Mouse (Mus musculus) G1E (cell line): ENCODE data around the gene AC124108.1. TPM values are rescaled to one million over a fixed set of nuclear protein-coding genes. Genes with fewer than 3 reads are reported as not detected.

Experiments
- ATAC-seq: 2 replicates; pipeline ENCODE4 v1.8.0; 2016; ENCODE audit warnings: mild to moderate bottlenecking; ENCODE audit not compliant: insufficient number of reproducible peaks, poor library complexity, low FRiP score, severe bottlenecking; ENCODE audit errors: extremely low read depth
- DNase-seq: peaks from one replicate; pipeline ENCODE4 v3.0.0; 2012; ENCODE audit warnings: low spot score
- H3K27me3 ChIP-seq: 2 replicates; pipeline ENCODE4 v1.6.1; 2012; ENCODE audit warnings: mild to moderate bottlenecking, low read length, inconsistent platforms; ENCODE audit not compliant: insufficient read depth
- H3K36me3 ChIP-seq: replicated peaks from 2 replicates; pipeline ENCODE3; 2012; ENCODE audit warnings: mild to moderate bottlenecking, inconsistent platforms
- H3K4me1 ChIP-seq: 2 replicates; pipeline ENCODE4 v1.6.1; 2012; ENCODE audit warnings: low read depth, low read length, inconsistent platforms, mixed read lengths; ENCODE audit not compliant: insufficient read depth
- H3K4me3 ChIP-seq: 2 replicates; pipeline ENCODE4 v1.5.1; 2012; ENCODE audit warnings: low read depth, mild to moderate bottlenecking, inconsistent platforms, low read length, moderate library complexity, mixed read lengths
- H3K9me3 ChIP-seq: replicated peaks from 2 replicates; pipeline ENCODE4 v1.6.1; 2012; ENCODE audit warnings: inconsistent platforms
- CTCF ChIP-seq: IDR thresholded peaks from 2 replicates; pipeline ENCODE4 v1.5.1; 2012; ENCODE audit warnings: low read depth, low read length, inconsistent platforms, mixed read lengths
- GATA1 ChIP-seq: IDR thresholded peaks from 2 replicates; pipeline ENCODE4 v1.6.1; 2012; ENCODE audit warnings: borderline replicate concordance, low read length, inconsistent platforms, mixed read lengths
- GATA2 ChIP-seq: IDR thresholded peaks from 2 replicates; pipeline ENCODE4 v1.6.1; 2012; ENCODE audit warnings: low read depth, low read length, inconsistent platforms, borderline replicate concordance
- POLR2AphosphoS5 ChIP-seq: IDR thresholded peaks from 2 replicates; pipeline ENCODE4 v1.6.1; 2012; ENCODE audit warnings: low read depth, low read length, inconsistent platforms; ENCODE audit not compliant: insufficient replicate concordance
- TAL1 ChIP-seq: conservative IDR thresholded peaks from 2 replicates; pipeline ENCODE4 v1.6.1; 2012; ENCODE audit warnings: low read depth, low read length, inconsistent platforms, mixed read lengths
- polyA plus RNA-seq: library from polyadenylated mRNA; stranded (reverse); fragments of >175 nt; gene quantifications from 2 replicates; pipeline ENCODE4 v1.2.3, GENCODE M21; 2012
- total RNA-seq, 2 experiments: library from RNA; stranded (forward) in 1 of 2; stranded (reverse) in 1 of 2; fragments of 200-1000 nt in 1 of 2; fragments of >200 nt in 1 of 2; fragmentation: Nextera tagmentation in 1 of 2; gene quantifications; 2 replicates each; pipeline ENCODE4 v1.2.3; 2014 to 2017

The AC124108.1 gene
- total and polyA plus RNA-seq, 3 experiments: 0.05 TPM; not detected in 2

DNA sequence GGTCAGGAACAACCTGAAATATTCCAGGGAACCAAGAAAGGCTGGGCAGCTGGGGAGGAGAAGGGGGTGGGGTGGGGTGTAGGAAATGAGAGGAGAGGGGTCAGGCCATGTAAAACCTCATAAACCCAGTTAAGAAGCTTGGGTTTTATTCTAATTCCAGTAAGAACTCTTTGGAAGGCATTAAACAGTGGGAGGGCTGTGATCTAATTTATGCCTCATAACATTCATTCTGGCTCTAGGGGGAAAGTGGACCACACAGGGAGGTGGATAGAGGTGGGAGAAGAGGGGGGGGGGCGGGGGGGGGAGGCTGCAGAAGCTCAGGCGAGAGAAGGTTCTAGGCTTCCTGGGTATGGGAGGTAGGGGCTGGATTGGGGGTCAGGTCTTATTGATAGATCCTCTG lies 19.6 kb upstream of the AC124108.1 start:
- H3K36me3 ChIP-seq: no peaks in the 10 kb centered on the region
- H3K4me3 ChIP-seq: no peak overlapping the region
- TF ChIP-seq GATA2 (no peak), CTCF (no peak), TAL1 (no peak), GATA1 (no peak), POLR2AphosphoS5 (no peak)
- no peaks in the 10 kb centered on the region for H3K9me3 ChIP-seq
- H3K4me1 ChIP-seq: peaks cover 5% of the 10 kb centered on the region
- ATAC-seq (no peak), DNase-seq (no peak)
- peaks cover 21% of the 10 kb centered on the region for H3K27me3 ChIP-seq

GRCm38 (mm10) chr1:132186303-132186702 lies 5.0 kb upstream of the AC124108.1 start:
- Histone ChIP-seq H3K4me1 (no peaks in the 10 kb centered on the region), H3K27me3 (peaks cover 13% of the 10 kb centered on the region), H3K9me3 (peaks cover 5% of the 10 kb centered on the region), H3K4me3 (no peak overlapping the region), H3K36me3 (no peaks in the 10 kb centered on the region)
- ATAC-seq (no peak), DNase-seq (no peak)
- no peak for TF ChIP-seq GATA2
- TF ChIP-seq CTCF: no peak

DNA sequence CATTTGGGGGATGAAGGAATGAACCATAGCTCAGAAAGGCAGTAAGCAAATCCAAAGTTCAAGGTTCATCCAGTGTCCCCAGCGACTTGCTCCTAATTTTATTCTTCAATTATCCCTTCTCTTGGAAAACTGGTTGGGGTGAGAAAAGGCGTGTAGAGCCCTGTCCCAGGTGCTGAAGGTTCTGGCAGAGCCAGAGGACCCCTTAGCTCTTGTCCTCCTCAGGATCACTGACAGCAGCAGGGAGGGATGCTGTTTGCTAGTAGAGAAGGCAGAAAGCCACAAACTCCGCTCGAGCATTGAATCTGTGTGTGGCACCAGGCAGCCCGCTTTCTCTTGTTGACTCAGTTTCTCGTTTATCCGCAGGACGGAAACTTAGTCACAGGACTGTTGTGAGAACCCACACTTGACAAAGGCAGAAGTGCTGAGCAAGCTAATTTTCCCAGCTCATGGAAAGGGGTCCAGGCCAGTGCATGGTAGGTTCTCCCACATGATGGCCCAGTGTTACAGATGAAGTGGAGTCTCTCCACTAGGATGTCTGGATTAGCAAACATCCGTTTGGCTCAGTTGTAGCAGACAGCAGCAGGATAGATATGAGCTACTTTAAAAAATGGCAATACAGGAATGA lies 2.7 kb upstream of the AC124108.1 start:
- Histone ChIP-seq H3K9me3 (peaks cover 5% of the 10 kb centered on the region), H3K4me1 (no peaks in the 10 kb centered on the region), H3K27me3 (peaks cover 10% of the 10 kb centered on the region), H3K36me3 (no peaks in the 10 kb centered on the region), H3K4me3 (no peak overlapping the region)
- DNase-seq (no peak), ATAC-seq (no peak)
- no peak for TF ChIP-seq TAL1
- TF ChIP-seq GATA1: no peak
- no peak for TF ChIP-seq CTCF
- no peak for TF ChIP-seq GATA2
- no peak for TF ChIP-seq POLR2AphosphoS5

- H3K4me1 ChIP-seq: no peaks in the 10 kb centered on the region
- H3K27me3 ChIP-seq: peaks cover 12% of the 10 kb centered on the region; the same call in 1 of the 2 replicates
- TF ChIP-seq GATA1: no peak
- H3K9me3 ChIP-seq: peaks cover 5% of the 10 kb centered on the region
- DNase-seq (no peak), ATAC-seq (no peak)
- H3K36me3 ChIP-seq: no peaks in the 10 kb centered on the region
- no peak overlapping the region for H3K4me3 ChIP-seq
These were observed 2.0 kb upstream of the AC124108.1 start for GRCm38 (mm10) chr1:132189231-132189630.

DNA sequence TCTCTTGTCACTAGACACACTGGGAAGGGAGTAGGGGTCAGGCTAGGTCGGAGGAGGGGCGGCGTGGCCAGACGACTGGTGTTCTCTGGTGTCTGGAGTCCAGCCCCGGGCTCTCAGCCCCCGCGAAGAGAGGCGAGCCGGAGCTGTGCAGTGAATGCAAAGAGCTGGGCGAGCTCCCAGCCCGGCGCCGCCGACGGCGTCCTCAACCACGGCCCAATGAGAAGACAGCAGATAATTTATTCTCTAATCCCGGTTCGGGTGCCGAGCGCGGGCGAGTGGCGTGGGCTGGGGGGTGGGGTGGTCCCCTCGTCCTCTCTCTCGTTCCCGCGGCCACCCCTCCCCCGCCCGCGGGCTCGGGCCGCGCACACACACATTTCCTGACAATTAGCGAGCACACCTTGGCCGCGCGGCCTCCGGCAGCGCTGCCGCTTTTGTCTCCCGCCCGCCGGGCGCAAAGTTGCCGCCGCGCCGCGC lies 1.2 kb upstream of the AC124108.1 start:
- ATAC-seq: no peak
- TF ChIP-seq TAL1: no peak
- no peak for TF ChIP-seq GATA1
- TF ChIP-seq POLR2AphosphoS5: no peak
- TF ChIP-seq GATA2: no peak
- no peak for TF ChIP-seq CTCF
- H3K27me3 ChIP-seq: peaks cover 15% of the 10 kb centered on the region; the same call in 1 of the 2 replicates

GRCm38 (mm10) chr1:132190621-132191092 lies 600 bp upstream of the AC124108.1 start:
- no peaks in the 10 kb centered on the region for H3K4me1 ChIP-seq
- H3K27me3 ChIP-seq: peaks cover 21% of the 10 kb centered on the region
- no peak for TF ChIP-seq TAL1
- TF ChIP-seq GATA1: no peak
- TF ChIP-seq POLR2AphosphoS5: no peak
- no peak for TF ChIP-seq CTCF
- TF ChIP-seq GATA2: no peak
- no peak overlapping the region for H3K4me3 ChIP-seq
- DNase-seq: no peak
- no peaks in the 10 kb centered on the region for H3K36me3 ChIP-seq
- no peak for ATAC-seq
- H3K9me3 ChIP-seq: peaks cover 5% of the 10 kb centered on the region

More for the DNA sequence above, 1.2 kb upstream of the AC124108.1 start:
- Histone ChIP-seq H3K9me3 (peaks cover 5% of the 10 kb centered on the region), H3K4me3 (no peak overlapping the region), H3K36me3 (no peaks in the 10 kb centered on the region), H3K4me1 (no peaks in the 10 kb centered on the region)
- DNase-seq: no peak
